Mouse (Mus musculus) E14TG2a.4 (cell line): ENCODE results near the gene Gm26602.

ENCODE experiments used
- CTCF ChIP-seq: conservative IDR thresholded peaks from 2 replicates; pipeline ENCODE4 v1.5.1; 2014; ENCODE audit warnings: low read length
- NANOG ChIP-seq: IDR thresholded peaks from 2 replicates; pipeline ENCODE4 v1.6.1; 2014; ENCODE audit warnings: borderline replicate concordance, low read length, mixed read lengths
- POU5F1 ChIP-seq: IDR thresholded peaks from 2 replicates; pipeline ENCODE4 v1.6.1; 2014; ENCODE audit warnings: low read length, borderline replicate concordance

GRCm38 (mm10) chr10:79872862-79873261 lies 37.8 kb upstream of the Gm26602 start:
- TF ChIP-seq CTCF (no peak), POU5F1 (no peak), NANOG (no peak)
